Mouse (Mus musculus): ENCODE measurements around the gene Jaml.

Gene Jaml

DNA sequence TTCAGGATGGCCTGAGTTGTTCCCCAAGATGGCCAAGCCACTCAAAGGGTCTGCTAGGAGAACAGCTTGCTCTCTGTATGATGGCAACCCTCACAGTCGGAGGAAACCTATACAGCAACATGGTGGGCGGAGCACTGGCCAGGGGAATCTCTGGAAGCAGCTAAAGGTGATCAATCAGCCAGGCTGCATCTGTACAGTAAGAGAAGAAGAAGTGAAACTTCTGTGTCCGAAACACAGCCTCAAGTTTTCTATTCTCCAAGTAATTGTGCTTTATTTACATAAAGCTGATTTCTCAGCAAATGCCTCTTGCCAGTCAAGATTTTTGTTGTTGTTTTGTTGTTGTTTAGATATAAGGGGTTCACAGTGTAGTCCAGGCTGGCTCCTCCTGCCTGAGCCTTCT, 1.1 kb upstream of the Jaml start:
- no peak for DNase-seq (ENCODE audit: extremely low spot score)

DNA sequence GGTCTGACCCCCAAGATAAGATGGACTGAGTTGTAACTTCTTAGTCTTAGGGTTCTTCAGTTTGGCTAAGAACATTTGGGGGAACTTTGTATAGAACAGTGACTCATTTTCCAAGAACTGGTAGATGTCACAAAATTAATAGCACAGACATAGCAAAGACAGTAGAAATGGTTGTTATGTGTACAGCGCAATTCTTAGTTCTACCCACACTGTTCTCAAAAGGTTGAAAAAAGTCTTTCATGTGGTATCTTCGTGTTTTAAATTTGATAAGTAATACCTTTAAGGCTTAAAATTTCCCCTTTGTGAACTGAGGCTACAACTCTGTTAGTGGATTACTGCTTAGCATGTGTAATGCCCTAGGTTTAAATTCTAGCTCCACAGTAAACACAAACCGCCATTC, 4.1 kb downstream of the Jaml start:
- no peak for DNase-seq (ENCODE audit: extremely low spot score)

DNA sequence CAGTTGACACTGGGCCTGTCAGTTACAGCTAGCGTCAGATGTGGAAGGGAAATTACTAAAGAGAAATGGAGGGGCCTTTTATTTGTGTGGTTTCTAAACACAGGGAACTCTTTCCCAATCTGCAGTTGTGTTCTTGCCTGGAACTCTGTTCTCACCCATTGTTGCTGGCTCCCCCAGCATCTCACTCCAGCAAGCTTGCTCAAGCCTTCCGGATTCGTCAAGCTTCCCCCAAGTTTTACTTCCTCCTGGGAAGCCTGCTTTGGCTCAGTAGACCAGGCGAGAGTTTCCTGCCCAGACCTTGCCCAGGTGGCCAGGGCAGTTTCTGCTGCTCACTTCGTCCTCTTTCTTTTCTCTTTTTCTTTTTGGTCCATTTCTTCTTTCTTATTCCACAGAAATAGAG, 5.6 kb downstream of the Jaml start:
- DNase-seq (ENCODE audit: extremely low spot score) = no peak

DNA sequence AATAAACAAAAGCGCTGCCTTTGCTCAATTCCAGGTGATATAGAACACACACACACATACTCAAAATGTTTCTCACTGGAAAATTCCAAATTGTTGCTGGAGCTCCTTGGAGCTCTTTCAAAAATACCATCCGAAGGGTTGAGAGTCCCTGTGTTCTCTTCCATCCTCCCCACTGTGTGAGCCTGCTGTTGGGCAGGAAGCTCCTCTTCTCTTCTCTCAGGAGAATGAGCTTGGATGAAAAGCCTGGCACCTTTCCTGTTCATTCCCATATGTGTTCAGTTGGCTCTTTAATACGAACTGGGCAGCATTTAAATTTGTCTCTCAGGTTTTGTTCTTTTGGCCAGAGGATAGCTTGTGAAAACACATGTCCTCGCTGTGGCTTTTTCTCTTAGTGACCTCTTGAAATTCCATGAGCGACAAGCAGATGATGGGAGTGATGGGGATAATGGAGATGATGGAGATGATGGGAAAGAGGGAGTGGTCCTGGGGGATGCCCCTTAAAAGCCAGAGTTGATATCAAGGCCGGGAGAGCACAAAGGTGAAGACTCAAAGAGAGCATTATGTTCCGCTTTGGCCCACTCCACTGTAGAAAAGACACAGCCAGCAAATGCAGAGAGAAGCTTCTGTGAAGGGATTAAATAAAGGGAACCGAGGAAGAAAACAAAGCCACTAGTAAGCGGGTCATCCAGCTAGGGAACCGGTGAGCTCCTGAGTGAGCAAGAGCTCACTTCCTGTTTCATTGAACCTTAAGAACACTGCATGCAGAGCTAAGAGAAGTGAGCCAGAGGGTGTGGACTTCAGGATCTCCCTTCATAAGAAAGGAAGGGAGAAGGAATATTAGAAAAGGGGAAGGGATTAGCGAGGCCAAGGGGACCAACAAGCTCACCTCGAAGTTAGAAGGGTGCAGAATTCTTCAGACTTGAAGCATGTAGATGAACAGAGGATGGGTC, 7.0 kb downstream of the Jaml start:
- DNase-seq (ENCODE audit: extremely low spot score) = no peak

DNA sequence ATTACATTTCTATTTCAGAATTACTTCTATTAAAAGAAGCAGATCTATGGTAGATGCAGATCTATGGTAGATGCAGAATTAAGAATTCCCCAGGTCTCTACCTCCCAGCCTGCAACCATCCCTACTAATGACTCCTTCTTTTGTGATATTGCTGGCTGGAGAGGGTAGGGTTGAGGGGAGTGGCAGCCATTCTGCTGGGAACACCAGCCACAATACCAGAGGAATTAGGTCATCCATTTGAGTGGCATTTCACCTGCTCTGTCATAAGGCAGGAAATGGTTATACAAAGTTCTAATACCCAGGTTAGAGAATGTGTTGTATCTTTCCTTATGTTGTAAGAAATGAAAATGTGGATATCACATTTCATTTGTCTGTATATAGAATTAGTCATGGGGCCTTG, 9.1 kb downstream of the Jaml start:
- DNase-seq (ENCODE audit: extremely low spot score) = no peak

DNA sequence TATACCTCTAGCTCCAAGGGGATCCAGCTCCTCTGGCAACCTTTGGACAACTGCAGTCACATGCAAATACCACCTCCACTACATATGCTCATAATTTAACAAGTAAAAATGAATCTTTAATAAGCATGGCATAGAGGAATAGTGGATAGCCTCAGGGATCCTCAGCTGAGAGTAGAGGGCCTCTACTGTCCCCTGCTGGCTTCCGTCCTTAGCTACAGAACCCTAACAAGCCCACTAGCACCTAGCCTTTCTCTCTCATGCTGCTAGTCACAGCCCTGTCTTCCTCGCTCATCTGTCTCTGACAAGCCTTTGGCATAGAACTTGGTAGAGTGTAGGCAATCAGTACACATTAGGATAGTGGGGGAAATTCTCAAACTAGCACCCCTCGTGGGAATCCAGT, 11.8 kb downstream of the Jaml start:
- no peak for DNase-seq (ENCODE audit: extremely low spot score)

DNA sequence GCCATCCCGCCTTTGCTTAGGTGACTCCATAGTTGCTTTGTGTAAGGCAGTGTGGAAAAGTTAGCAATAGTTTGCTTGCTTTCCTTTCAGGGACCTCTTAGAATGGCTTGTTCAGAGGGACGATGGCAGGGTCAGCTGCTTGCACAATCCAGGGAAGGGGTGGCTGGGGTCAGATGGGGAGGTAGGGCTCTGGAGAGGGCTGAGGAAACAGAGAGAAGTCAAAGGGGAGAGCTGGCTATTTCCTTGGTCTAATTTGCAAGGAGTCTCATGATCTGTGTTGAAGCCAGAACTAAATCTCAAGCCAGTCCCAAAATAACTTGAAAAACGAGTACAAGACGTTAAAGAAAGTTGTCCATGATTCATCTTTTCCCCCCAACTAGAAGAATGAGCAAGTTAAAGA, 13.7 kb downstream of the Jaml start:
- DNase-seq (ENCODE audit: extremely low spot score) = no peak

DNA sequence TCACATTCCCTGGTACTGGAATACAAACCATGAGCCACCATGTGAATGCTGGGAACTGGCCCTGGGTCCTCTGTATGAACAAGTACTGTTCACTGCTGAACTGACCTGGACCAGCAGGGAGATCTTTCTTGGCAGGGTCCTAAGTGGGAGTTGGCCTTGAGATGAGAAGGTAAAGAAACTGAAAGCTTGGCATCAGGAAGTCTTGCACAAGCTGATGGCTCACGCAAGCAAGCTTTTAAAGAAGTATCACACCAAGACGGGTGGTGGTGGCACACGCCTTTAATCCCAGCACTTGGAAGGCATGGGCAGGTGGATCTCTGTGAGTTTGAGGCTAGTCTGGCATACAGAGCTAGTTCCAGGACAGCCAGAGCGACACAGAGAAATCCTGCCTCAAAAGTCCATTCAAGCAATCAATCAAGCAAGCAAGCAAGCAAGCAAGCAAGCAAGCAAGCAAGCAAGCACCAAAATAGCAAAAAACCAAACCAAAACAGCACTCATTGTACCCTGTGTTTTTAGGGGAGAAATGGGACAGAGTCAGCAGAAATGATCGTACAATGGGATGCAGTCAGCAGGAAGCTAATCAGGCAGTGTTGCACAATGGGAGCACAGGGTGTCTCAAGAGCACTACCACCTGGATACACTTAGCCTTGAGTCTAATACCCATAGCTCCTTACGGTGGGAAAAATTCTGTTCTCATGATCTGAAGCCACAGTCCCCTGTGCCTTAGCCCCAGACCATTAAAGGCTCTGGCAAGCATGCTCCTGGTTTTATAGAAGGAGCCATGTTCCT, 16.4 kb downstream of the Jaml start:
- no peak for DNase-seq (ENCODE audit: extremely low spot score)

DNA sequence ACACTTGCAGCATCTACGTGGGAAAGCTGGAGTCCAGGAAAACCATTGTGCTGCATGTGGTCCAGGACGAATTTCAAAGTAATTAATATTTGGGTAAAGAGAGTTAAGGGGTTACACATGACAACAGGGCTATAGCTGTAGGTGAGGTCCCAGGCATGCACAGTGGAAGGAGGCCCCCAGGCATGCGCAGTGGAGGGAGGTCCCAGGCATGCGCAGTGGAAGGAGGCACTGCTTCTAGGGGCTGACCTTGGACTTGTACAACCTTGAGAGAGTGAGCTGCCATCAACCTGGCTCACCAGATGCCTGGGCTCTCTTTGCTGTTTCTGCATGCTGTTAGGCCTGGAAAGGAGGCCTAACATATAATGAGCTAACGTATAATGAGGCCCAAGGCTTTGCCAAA, 18.9 kb downstream of the Jaml start:
- DNase-seq (ENCODE audit: extremely low spot score) = no peak

DNA sequence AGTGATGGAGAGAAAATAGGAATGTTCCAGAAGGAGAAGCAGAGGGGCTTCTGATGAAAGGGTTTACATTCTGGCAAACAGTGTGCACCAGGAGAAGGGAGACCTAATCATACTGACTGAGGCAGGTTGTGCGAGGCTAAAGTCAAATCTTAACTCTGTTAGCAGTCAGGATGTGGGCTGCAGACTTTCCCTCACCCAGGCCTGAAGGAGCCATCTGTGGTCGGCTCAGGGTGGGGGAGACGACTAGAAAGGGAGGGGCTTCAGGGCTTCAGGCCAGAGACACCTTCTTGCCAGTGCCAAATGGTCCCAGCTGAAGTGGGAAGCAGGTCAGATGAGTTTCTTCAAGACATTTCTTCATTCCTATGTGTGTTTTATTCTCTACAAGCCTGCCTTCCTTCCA, 19.4 kb downstream of the Jaml start:
- DNase-seq (ENCODE audit: extremely low spot score) = no peak

DNA sequence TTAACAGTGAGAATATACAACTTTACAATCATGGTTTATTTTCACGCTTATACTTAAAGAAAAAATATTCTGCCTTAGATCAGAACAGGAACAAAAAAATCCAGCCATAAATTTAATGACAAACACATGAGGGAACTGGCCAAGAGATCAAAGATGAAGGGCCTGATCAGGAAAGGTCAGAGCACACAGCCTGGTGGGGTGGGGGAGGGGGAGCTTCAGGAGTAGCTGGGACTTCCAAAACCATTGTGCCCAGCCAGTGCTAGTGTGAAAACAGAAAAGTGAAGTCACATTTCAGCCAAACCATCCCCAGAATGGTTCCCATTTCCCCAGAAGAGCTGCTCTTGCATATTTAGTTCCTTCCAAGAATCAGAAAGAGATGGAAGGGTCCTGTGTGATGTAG, 23.5 kb downstream of the Jaml start:
- no peak for DNase-seq (ENCODE audit: extremely low spot score)

DNA sequence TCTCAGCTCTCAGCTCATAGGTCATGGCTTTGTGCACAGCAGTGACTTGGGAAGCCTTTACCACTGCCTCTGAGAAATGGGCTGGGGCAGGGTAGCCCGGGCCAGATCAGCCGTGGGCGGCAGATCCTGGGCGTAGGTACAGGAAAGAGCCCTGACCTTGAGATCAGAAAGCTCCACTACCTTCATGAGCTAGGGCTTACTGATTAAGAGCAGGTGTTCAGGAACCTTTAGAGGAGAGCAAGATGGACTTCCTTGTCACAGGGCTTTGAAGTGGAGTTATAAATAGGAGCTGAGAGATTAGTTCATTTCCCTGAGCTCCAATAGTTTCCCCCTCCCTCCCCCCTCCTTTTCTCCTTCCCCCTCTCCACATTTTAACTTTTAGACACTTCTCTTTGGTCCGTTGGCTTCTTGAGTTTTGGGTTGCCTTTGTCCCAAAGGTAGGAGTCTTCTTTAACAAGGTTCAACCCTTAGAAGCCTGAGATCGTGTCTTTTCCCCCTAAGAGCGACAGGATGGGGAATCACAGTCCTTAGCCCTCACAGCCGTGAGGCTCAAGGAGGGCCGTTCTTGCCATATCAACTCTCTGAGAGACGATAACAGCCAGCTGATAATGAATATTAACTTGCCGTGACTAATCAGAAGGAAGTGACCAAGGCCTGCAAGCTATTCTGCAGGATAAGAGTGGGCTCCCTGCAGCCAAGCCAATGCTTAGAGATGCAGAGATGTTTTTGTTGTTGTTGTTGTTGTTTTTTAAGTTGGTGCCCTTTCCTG, 24.4 kb downstream of the Jaml start:
- no peak for DNase-seq (ENCODE audit: extremely low spot score)

DNA sequence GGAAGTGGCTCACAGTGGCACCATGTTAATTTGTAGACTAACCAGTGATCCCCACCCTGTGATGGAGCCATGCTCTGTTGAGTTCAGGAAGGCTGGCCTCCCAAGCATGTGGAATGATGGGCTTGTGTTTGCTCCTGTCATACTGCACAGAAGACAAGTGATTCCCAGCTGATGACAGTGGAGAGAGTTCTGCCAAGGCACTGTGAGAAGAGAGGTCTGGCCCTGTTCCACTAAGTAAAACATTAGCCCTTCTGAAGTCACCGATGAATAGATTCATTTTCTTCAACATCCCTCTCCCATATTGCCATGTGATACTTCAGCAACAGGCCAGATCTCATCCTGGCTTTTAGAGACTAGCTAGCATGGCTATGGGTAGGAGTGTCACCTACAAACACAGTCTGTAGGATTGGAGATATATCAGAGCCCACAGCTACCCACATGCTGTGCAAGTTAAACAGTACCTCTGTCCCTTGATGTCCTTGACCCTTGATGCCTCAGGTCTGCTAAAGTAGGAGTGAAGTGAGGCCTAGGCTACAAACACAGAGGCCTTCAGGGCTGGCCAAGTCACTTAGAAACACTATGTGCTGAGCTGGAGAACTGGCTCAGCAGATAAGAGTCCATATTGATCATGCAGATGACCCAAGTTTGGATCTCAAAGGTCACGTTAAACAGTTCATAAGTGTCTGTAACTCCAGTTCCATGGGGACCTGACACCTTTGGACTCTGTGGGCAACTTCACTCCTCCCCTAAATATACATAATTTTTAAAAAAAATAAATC, 26.8 kb downstream of the Jaml start:
- DNase-seq (ENCODE audit: extremely low spot score) = no peak

DNA sequence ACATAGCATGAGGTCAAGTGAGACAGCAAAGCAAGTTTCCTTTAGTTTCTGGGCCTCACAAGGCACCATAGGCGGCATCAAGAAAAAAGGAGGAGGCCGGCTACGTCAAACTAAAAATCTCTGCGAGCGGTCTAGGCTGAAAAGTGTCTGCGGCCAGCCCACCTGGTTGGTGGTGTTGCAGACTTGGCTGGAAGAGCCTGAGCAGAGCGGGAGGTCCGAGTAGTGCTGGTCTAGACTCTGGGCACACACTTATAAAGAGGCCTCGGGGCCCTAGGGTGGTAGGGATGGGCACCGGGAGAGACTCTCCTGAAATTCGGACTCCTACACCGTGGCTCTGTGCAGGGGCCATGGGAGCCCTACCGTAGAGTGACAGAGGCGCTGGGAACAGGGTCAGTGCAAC, 36.7 kb downstream of the Jaml start:
- peak; percentile 60 for DNase-seq (ENCODE audit: extremely low spot score)

DNA sequence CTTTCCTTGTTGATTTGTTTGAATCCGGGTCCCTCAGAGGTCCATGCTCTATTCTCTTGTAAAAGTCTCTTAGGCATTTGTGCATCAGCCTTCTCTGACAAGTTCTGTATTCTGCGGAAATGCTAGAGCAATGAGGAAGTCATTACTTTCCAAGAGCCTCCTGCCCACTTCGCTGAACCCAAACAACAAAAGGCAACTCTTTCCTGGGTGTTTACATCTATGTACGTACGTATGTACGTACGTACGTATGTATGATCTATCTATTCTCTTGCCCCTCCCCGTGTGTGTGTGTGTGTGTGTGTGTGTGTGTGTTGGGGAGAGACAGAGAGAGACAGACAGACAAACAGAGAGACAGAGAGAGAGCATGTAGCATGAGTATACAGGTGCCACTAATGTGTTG, 37.8 kb downstream of the Jaml start:
- no peak for DNase-seq (ENCODE audit: extremely low spot score)

DNA sequence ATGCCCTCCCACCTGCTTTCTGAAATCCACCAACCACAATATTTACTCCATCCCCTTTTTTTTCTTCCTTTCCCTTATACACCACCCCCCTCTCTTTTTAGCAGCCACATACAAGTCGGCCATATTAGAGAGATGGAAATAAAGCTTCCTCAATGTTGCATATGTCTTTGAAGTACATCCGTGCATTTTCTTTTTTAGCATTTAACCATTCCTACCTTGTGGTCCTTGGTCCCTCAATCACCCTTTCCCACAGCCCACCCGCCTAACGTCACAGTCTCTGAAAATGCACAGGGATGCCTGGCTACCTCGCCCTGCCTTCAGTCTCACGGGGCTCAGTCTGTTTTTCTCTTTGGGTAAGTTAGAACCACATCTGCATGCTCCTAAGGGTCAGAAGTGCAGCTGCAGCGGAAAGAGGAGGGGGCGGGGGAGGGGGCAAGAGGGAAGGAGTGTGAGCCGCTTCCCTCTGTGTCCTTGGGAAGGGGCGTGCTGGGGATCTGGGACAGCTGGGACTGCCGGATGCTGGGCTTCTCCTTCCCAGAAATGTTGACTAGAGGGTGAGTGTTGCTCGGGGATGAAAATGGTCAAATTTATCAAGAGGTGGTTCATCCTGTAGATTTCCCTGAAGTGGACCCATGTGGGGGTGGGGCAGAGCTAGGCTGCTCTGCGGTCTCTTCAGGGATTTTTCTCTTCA, 38.9 kb downstream of the Jaml start, which contains the start of gene Scn2b:
TSS of gene Scn2b (plus strand) at position 42 of the 691 bp plus-strand sequence.
- peak; percentile 58 for DNase-seq (ENCODE audit: extremely low spot score)

DNA sequence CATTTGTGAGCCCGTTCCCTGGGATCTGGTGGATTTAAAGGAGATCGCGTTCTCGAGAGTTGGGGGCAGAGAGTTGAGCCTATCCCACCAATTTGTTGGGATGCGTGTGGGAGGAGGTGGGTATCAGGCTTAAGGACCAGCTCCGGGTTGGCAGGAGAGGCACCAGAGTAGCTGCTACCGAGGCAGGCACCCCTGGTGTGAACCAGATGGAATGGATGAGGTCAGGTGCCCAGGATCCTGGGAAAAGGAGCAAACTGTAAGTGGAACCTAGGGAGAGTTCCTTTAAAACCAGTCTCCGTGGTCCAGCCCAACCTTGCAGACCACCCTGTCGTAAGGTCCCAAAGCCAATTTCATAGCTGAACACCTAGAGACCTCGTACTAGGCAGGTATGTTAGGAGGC, 39.6 kb downstream of the Jaml start:
- DNase-seq (ENCODE audit: extremely low spot score) = no peak

DNA sequence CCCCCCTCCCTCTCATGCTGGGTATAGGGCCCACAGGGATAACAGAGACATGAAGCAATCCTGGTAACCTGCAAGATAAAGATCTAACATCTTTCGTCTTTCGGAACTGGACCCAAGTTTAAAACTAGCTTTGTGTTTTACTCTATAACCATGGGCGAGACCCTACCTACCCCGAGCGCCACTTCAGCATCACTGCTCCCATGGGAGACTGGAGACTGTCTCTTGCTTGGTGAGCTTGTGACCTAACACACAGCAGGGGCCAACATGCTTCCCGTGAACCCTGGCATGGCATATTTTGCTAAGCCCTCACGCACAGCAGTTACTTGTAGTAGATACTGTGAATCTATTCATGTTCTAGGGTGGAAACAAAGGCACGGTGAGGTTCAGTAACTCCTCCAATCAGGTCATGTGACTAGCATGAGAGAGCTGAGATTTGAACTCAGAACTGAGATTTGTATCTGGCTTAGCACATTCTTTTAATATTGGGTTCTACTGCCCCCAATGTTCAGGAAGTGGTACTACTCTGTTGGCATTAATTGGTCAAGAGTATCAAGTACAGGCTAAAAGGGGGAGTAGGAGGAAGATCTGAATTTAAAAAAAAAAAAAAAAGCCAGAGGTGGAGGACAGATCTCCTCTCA, 40.5 kb downstream of the Jaml start:
- DNase-seq (ENCODE audit: extremely low spot score) = no peak

DNA sequence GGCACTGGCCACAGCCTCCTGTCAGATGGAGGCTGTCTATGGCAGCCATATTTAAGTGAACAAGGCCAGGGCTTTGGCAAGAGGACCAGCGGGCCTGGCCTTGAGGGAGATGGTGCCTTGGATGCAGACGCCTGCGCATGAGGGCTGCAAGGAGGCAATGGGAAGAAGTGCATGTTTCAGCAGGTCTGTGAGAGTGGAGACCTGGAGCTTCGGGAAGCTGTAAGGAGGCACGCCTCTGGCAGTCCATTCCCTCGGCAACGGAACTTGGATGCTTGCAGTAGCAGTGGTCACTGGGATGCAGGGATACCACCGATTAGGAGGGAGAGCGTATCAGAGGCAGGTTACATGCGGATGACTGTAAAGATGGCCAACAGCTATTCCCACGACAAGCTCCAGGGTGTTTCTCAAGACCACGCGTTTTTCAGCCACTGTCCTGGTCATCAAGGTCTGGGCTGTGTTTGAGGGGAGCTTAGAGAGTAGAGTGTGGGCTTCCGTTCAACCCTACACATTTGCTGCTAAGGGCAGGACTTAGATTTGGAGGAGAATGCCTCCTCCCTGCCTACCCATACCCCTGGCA, 41.1 kb downstream of the Jaml start:
- DNase-seq (ENCODE audit: extremely low spot score) = no peak

DNA sequence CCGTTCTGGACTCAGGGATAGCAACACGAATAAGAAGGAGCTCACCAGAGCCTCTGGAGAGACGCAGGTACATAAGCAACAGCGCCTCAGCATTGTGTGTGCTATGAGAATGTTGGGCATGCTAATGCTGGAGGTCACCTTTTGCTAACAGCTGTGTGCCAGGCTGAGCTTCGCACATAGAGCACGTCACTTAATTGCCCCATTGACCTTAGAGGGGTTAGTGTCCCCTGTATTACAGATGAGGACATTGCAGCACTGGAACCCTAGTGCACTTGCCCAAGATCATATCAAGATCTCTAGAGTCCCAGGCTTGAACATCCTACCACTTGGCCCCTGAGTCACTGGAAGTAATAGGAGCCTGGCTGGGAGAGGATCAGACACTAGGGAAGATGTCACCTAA, 41.6 kb downstream of the Jaml start:
- no peak for DNase-seq (ENCODE audit: extremely low spot score)
